Mouse (Mus musculus): Measurements from ENCODE around the gene Adgrf2. TPM values are rescaled to one million over a fixed set of nuclear protein-coding genes. Genes with fewer than 3 reads are reported as not detected.

Adgrf2 gene
- under 1 TPM; 0.10 to 0.38 (median 0.15) TPM for total RNA-seq (2022)

DNA sequence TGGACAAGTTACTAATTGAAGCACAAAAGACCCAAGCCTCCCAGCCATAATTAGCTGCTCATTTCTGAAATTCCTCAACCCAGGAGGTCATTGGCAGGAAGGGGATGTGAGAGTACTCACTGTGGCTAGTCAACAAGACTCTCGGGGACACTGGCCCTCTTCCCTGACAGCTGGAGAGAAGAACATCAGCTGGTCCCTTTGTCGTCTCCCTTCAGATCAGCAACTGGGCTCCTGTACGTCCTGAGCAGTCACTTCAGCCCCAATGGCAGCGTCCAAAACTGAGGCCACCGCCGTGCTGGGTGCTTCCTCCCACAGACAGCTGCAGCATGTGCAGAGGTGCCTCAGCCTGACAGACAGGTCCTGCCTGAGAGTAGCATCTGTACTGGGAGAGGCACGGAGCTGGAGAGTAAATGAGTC, at the start of gene Adgrf2:
TSS of gene Adgrf2 (minus strand) at position 379 of the 417 bp plus-strand sequence.
- DNase-seq (ENCODE audit: low spot score in 2 of 2), result no peak

DNA sequence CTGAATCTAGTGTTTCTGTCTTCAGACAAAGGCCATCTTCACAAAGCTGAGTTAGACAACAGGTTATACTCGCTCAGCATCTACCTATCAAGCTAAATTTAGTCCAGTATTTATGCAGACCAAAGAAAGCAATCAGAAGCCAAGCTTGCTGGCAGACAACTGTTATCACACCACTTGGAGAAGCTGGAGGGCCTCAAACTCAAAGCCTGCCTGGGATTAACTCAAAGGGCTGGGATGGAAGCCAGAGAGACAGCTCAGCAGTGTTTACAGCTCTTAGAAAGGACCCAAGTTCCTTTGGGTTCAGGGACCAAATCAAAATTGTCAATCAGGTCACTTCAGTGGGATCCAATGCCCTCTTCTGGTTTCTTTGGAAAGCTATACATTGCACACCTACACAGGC, 48.8 kb upstream of the Adgrf2 start:
- no peak for DNase-seq (ENCODE audit: low spot score in 2 of 2)

DNA sequence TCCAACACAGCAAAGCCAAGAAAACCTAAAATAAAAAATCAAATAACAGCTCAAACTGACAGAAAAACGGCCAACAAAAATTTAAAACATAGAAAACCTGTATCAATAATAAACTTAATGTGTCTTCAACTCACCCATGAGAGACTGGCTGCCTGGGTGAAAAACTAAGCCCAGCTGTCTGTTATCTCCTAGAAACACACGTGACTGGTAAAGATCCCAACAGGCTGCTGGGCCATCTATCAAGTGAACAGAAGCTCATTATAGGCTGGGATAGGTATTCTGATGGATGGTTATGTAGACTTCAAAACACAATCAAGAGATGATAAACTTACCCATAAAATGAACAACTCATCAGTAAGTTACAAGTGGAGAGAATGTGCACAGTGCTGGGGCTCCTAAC, 47.7 kb upstream of the Adgrf2 start:
- DNase-seq (ENCODE audit: low spot score in 2 of 2), result no peak

- no peak for DNase-seq (ENCODE audit: low spot score in 2 of 2)
Measured at GRCm38 (mm10) chr17:42788686-42789453, 46.9 kb upstream of the Adgrf2 start.

DNA sequence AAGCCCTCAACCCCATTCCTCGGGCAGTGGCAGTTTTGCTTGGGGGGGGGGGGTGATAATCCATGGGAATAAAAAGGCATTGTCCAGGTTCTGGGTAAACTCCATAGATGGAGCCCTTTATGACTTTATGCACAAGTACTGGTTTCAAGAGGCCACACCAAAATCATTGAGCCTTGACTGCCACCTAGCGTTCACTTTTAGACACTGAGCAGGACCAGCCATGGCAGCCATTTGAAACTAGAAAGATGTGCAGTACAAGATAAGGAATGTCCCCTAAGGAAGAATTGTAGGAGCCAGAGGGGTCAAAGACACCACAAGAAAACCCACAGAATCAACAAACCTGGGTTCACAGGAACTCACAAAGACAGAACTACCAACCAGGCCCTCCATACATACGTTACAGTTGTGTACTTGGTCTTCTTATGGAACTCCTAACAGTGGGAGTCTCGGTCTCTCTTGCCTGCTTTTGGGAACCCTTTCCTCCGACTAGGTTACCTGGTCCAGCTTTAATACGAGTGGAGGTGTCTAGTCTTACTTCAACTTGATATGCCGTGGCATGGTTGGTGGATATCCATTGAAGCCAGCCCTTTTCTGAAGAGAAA, 40.3 kb upstream of the Adgrf2 start:
- peak; percentile 16 to 46 for DNase-seq (ENCODE audit: low spot score in 2 of 2)

- no peak for DNase-seq (ENCODE audit: low spot score in 2 of 2)
Measured at GRCm38 (mm10) chr17:42753791-42754190, 11.8 kb upstream of the Adgrf2 start.

GRCm38 (mm10) chr17:42752173-42752572, 10.2 kb upstream of the Adgrf2 start:
- no peak for DNase-seq (ENCODE audit: low spot score in 2 of 2)

GRCm38 (mm10) chr17:42745657-42746420, 3.9 kb upstream of the Adgrf2 start:
- no peak for DNase-seq (ENCODE audit: low spot score in 2 of 2)

DNA sequence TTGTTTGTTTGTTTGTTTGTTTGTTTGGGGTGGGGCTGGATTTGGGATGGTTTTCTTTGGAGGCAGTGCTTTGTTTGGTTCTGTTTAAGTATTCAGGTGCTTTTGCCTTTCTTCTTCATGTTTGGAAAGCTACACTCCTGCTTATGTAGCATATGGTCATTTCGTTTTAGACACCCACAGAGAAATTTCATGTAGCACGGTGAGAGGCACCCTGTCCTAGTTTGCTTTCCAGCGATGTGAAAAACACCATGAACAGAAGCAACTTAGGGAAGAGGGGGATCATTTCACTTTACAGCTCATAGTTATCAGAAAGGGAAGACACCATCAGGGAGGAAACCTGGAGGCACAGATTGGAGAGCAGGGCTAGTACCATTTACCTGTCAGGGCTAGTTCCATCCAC, 844 bp upstream of the Adgrf2 start:
- DNase-seq (ENCODE audit: low spot score in 2 of 2), result no peak

DNA sequence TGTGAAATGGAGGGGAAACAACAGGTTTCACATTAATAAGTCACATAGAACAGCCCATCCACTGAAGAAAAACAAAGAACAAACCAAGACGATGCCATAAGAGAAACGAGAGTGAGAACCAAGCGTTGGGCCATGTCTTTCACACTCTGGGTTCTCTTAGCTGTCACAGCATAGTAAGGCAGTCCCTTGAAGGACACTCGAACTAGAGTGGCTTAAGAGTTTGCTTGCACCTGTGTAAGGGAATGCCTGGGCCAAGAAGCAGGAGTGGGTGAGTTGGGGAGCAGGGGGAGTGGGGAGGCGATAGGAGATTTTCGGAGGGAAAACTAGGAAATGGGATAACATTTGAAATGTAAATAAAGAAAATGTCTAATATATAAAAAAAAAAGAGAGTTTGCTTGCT, 3.2 kb downstream of the Adgrf2 start:
- DNase-seq (ENCODE audit: low spot score in 2 of 2), result no peak

GRCm38 (mm10) chr17:42717161-42717560, 24.8 kb downstream of the Adgrf2 start:
- no peak for DNase-seq (ENCODE audit: low spot score in 2 of 2)

GRCm38 (mm10) chr17:42714991-42715390, 27.0 kb downstream of the Adgrf2 start:
- DNase-seq (ENCODE audit: low spot score in 2 of 2), result no peak

DNA sequence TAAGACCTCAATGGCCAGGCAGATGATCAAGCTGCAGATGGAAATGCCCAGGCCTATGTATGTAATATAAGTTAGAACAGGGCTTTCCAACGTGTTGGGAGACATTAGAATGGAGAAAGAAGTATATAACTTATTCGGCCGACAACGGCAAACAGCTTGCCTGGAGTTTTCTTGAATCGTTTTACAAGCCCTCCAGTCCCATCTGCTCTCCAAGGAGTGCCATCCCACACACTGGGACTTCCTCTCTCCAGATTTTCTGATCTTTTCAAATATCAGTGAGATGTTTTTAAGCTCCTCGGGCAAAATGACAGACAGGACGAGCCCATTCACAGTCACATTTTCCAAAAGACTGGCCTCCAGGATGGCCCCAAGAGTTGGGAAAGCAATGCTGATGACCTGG, 31.3 kb downstream of the Adgrf2 start:
- no peak for DNase-seq (ENCODE audit: low spot score in 2 of 2)

- no peak for DNase-seq (ENCODE audit: low spot score in 2 of 2)
Measured at GRCm38 (mm10) chr17:42705611-42706010, 36.4 kb downstream of the Adgrf2 start.

GRCm38 (mm10) chr17:42702198-42702597, 39.8 kb downstream of the Adgrf2 start:
- no peak for DNase-seq (ENCODE audit: low spot score in 2 of 2)

GRCm38 (mm10) chr17:42694730-42695129, 47.2 kb downstream of the Adgrf2 start:
- no peak for DNase-seq (ENCODE audit: low spot score in 2 of 2)

DNA sequence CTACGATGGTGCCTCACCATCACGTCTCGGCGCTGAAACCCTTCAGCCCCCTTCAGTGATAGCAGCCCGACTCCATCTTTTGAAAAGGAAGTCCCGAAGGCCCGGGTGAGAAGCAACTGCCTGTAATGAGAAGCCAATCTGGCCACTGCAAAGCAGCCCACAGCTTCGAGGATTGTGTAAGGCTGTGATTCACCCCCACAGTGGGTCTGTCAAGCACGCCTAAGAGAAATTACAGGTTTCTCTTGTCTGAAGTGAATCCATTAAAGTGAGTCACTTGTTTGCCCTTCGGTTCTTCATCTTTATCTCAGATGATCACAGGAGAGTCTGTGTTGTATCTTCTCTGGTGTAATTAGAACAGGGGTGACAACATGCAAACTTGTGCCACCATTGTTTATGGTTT, 49.8 kb downstream of the Adgrf2 start, which contains the start of gene Adgrf4:
TSS of gene Adgrf4 (minus strand) at position 149 of the 400 bp plus-strand sequence.
- no peak for DNase-seq (ENCODE audit: low spot score in 2 of 2)

DNA sequence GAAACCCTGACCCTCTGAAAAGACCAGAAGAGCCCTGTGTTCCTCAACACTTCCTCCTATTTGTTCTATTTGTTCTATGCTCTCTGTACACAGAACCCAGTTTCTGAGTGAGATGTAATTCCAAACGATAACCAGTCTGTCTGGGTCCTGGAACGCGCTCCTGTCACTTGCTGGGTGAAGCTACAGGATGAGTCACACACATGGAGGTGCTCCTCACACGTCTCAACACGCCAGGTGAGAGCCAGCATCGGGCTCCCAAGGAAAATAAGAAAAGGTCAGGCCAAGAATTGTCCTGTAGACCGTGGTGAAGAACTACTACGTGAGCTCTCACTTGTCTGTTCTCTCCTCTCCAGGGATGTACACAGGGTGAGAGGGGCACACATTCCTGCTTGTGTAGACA, 51.4 kb downstream of the Adgrf2 start:
- DNase-seq (ENCODE audit: low spot score in 2 of 2), result no peak

Data from gastrocnemius, adult 8-10 months (tissue).